Mouse (Mus musculus): ENCODE measurements around the gene Oxt.
"Not testable (repeated sequence)": the region's sequence is repeated elsewhere in the genome, so short reads cannot be mapped to it uniquely, and the experiment has no call there.

DNA sequence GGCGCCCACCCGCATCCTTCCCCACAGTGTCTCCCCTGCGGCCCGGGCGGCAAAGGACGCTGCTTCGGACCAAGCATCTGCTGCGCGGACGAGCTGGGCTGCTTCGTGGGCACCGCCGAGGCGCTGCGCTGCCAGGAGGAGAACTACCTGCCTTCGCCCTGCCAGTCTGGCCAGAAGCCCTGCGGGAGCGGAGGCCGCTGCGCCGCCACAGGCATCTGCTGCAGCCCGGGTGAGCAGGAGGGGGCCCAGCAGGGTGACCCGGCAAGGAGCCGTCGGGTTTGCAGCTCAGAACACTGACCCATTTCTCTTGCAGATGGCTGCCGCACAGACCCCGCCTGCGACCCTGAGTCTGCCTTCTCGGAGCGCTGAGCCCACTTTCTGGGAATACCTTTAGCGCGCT is 591 bp downstream of the Oxt start:
- TF ChIP-seq POLR2A (IDR thresholded peaks at IDR 0.05; ENCODE audit: extremely low read depth, insufficient read depth, low read length); CTCF (IDR thresholded peaks at IDR 0.05; ENCODE audit: low read depth, low read length): not testable (repeated sequence)
